Mouse (Mus musculus) B cell, adult 67 days (primary cell): ENCODE data around the gene Ide. TPM values are rescaled to one million over a fixed set of nuclear protein-coding genes. Genes with fewer than 3 reads are reported as not detected.

Source experiments
- total RNA-seq, 2 experiments: library from RNA; stranded (reverse); gene quantifications; 4 replicates each; pipeline ENCODE4 v1.2.4; 2023

Gene Ide
- total RNA-seq = 10 to 100 TPM; 30.7 to 38.9 TPM

GRCm38 (mm10) chr19:37337752-37338151 is at the start of gene Ide:
TSS of gene Ide (minus strand) at chr19:37337852.

GRCm38 (mm10) chr19:37375755-37376615 is 38.3 kb upstream of the Ide start, which contains the start of gene Kif11:
TSS of gene Kif11 (plus strand) at chr19:37376403.

Other genes with a start within 250 kb of the Ide start
- gene March5, start 130.3 kb downstream of the Ide start, total RNA-seq = 10 to 100 TPM; 59.9 to 60.7 TPM
- 1 to 10 TPM in 1 of 2 experiments, under 1 TPM in 1; 0.64 to 1.4 TPM for gene Cpeb3, start 129.3 kb downstream of the Ide start, total RNA-seq
- 1 to 10 TPM; 1.0 to 1.5 TPM for gene Kif11, start 38.6 kb upstream of the Ide start, total RNA-seq
- gene Hhex, start 97.0 kb upstream of the Ide start, total RNA-seq = 100 to 1,000 TPM; 133 to 166 TPM
- gene Exoc6, start 212.6 kb upstream of the Ide start, total RNA-seq = 10 to 100 TPM; 44.4 to 48.4 TPM